Mouse (Mus musculus): ENCODE data around the gene Serf1. TPM values are rescaled to one million over a fixed set of nuclear protein-coding genes. Genes with fewer than 3 reads are reported as not detected.

The Serf1 gene
- polyA plus RNA-seq, 1 experiment, result 4.9 TPM

Other genes with a start within 250 kb of the Serf1 start
- 2.5 and 3.0 TPM in 2 replicates for gene Cartpt, start 206.9 kb upstream of the Serf1 start, polyA plus RNA-seq (2012; rRNA removed)
- gene Mccc2, start 92.4 kb upstream of the Serf1 start, polyA plus RNA-seq (2012; rRNA removed), result 11.2 and 13.3 TPM in 2 replicates
- gene Bdp1, start 3.9 kb upstream of the Serf1 start, polyA plus RNA-seq (2012; rRNA removed), result 1.7 and 2.6 TPM in 2 replicates
- gene Smn1, start 16.8 kb downstream of the Serf1 start, polyA plus RNA-seq (2012; rRNA removed), result 13.4 and 13.9 TPM in 2 replicates
- gene Naip2, start 94.1 kb downstream of the Serf1 start, polyA plus RNA-seq (2012; rRNA removed), result 14.4 and 22.0 TPM in 2 replicates
- 38.8 and 59.2 TPM in 2 replicates for gene Naip5, start 138.3 kb downstream of the Serf1 start, polyA plus RNA-seq (2012; rRNA removed)
- gene Naip6, start 209.7 kb downstream of the Serf1 start, polyA plus RNA-seq (2012; rRNA removed), result 54.0 and 61.6 TPM in 2 replicates